Mouse (Mus musculus): Measurements from ENCODE around the gene Nf1.

Nf1 gene

GRCm38 (mm10) chr11:79590664-79591590 lies 251.4 kb downstream of the Nf1 start, which contains the start of gene Rab11fip4:
TSS of gene Rab11fip4 (plus strand) at chr11:79591212.
- DNase-seq (ENCODE audit: low read depth): no peak

DNA sequence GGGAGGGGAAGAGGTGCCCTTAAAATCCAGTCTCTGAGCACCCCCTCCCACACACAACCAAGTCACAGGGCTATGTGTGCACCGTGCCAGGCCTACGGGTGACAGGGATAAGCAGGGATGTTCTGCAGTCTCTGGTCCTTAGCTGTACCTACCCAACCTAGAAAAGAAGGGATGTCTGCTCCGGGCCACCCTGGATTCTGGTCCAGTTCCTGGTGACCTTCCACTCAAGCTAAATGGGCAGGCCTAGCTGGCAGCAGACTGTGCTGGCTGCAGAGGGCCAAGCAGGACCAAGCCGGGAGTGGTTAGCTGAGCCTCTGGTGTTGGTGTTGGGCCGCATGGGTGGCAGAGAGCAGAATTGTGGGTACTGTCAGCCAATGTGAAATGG lies 252.1 kb downstream of the Nf1 start:
- no peak for DNase-seq (ENCODE audit: low read depth)

DNA sequence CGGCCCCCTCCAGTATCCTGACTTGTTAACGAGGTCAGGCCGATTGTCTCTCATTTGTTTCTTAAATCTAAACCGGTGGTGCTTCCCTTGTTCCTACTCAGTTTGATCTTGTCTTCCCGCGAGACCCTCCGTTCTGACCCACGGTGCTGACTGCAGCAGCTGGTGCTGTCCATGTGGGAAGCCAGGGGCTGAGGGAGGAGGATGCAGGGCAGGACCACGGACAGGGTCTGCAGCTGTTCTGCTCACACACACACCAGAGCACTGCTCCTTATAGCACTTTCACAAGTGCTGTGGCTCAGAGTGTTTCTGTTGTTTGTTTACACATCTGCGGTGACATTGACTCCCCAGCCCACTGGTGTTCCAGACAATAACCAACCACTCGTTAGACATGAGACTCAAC lies 254.0 kb downstream of the Nf1 start:
- no peak for DNase-seq (ENCODE audit: low read depth)

- DNase-seq (ENCODE audit: low read depth): no peak
Observed at GRCm38 (mm10) chr11:79610454-79610853, 271.0 kb downstream of the Nf1 start.

- no peak for DNase-seq (ENCODE audit: low read depth)
Observed at GRCm38 (mm10) chr11:79611011-79611666, 271.6 kb downstream of the Nf1 start.

- DNase-seq (ENCODE audit: low read depth): no peak
Observed at GRCm38 (mm10) chr11:79612046-79612600, 272.6 kb downstream of the Nf1 start.

DNA sequence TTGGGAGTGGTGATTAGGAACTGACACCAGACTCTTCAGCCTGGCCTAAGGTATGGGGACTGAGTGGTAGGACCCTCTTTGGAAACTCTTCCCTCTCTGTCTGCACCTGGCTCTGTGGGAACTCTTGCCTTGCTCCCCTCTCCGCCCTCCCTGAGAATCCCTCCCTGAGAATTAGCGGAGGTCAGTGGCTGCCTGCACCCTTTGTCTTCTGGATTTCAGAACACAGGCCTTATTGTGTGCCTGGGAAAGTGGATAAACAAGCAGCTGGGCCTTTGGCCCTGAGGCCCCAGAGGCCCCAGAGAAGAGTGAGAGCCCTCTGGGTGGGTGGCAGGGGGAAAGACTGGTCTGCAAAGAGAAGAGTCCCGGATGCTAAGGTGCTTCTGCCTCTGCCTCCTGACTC lies 273.6 kb downstream of the Nf1 start:
- DNase-seq (ENCODE audit: low read depth): no peak

DNA sequence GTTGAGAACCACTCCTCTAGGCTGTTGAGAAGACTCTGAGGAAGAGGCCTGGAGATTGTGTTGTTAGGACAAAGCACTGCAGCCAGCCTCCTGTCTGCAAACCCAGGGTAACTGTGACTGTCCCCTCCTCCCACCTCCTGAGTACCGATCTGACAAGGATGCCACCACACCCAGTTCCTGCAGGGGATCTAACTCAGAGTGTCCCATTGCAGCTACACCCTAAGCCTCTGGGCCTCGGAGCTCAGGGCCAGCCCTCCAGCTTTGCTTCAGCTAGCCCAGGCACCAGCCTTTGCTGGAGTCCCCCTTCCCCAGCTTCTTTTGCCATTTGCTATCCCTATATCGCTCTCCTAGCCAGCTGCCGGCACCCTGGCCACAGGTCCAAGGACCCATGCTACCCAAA lies 274.2 kb downstream of the Nf1 start:
- DNase-seq (ENCODE audit: low read depth): no peak

DNA sequence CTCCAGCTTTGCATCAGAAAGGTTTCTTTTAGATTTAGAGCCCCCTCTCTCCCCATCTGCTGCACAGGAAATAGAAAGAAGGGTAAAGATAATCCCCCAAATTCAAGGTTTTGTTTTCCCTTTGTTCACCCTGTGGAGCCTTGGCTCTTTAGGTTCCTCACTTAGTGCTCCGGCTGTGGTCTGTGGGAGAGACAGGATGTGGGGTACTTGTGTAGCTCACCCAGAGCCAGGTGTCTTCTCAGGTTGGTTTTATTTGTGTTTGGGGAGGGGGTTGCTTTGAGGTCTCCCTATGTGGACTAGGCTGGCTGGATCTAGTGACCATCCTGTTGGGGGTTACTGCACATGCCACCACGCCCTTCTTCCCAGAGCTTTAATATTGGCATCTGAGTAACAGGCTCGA lies 275.4 kb downstream of the Nf1 start:
- DNase-seq (ENCODE audit: low read depth): no peak

GRCm38 (mm10) chr11:79615871-79616270 lies 276.4 kb downstream of the Nf1 start:
- no peak for DNase-seq (ENCODE audit: low read depth)

- no peak for DNase-seq (ENCODE audit: low read depth)
Observed at GRCm38 (mm10) chr11:79617991-79618390, 278.5 kb downstream of the Nf1 start.

DNA sequence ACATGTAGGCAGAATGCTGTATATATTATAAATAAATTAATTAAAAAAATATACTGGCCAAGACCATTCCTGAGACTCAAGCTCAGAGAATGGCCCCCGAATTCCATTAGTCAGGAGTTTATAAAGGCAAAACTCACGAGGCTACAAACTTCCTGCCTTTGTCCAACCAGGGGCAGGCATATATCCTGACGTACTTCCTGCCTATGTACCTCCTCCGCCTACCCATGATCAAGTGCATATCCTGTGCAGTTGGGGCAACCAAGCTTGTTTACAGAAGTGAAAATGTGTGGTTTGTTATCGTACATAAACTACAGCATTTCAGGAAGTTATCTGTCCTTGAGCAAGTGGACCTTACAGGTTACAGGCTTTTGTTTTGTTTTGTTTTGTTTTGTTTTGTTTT lies 283.5 kb downstream of the Nf1 start:
- DNase-seq (ENCODE audit: low read depth): no peak

- DNase-seq (ENCODE audit: low read depth): no peak
Observed at GRCm38 (mm10) chr11:79624801-79625302, 285.4 kb downstream of the Nf1 start.

DNA sequence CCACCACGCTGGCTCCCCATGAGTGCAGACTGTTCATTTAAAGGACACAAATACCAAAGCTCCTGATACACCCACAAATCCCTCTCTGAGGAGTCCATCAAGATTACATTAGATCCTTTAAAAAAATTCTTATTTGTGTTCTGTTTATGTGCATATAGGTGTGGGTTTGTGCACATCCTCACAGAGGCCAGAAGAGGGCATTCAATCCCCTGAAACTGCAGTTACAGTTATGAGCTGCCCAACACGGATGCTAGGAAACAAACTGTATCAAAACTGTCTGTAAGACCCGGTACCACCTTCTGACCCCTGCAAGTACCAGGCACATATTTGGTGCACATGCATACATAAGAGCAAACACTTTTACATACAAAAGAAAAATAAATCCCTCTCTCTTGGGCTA lies 289.2 kb downstream of the Nf1 start:
- no peak for DNase-seq (ENCODE audit: low read depth)

DNA sequence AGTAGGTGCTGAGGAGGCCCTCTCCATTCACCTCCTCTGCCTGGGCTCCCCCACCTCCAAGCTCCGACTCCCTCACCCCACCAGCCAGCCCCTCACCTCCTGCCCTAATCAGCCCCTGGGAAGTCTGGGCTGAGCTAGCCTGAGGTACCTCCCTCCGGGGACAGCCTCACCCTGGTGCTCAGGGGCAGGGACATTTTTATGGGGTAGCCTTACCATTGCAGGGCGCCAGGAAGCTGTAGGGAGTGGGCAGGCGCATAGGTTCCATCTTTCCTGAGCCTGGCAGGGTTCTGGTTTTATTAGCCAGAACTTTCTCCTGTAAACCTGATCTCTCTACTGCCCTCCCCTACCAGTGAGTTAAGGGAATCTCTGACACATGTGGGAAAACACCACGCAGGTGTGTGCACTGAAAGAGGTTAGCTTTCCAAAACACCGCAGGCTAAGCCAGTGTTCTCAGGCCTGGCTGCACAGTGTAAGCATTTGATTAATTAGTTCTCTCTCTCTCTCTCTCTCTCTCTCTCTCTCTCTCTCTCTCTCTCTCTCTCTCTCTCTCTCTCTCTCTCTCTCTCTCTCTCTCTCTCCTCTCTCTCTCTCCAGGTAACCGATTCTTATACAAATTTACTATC lies 290.4 kb downstream of the Nf1 start:
- DNase-seq (ENCODE audit: low read depth): no peak

- DNase-seq (ENCODE audit: low read depth): no peak
Observed at GRCm38 (mm10) chr11:79630521-79630920, 291.0 kb downstream of the Nf1 start.
